Mouse (Mus musculus) frontal cortex, postnatal 10 days (tissue): ENCODE measurements around the gene Bend6.
A peak's percentile ranks its signal among the peaks of the same experiment; 100 is the strongest.

Source experiments
- DNase-seq, 2 experiments: peaks; one replicate each; pipeline ENCODE4 v3.0.0; 2022; ENCODE audit warnings: low spot score in 2 of 2, mixed read lengths in 1 of 2

The Bend6 gene

GRCm38 (mm10) chr1:33907421-33908190 lies at the start of gene Bend6:
Gene Bend6 (minus strand): TSS chr1:33907816.
- DNase-seq: peak; percentile 66 to 78

GRCm38 (mm10) chr1:33955626-33956025 lies 48.0 kb upstream of the Bend6 start:
- DNase-seq: no peak

GRCm38 (mm10) chr1:33948511-33948910 lies 40.9 kb upstream of the Bend6 start:
- no peak for DNase-seq

GRCm38 (mm10) chr1:33947838-33948237 lies 40.2 kb upstream of the Bend6 start:
- no peak for DNase-seq

GRCm38 (mm10) chr1:33946601-33947395 lies 39.2 kb upstream of the Bend6 start:
- DNase-seq: peak; percentile 70 to 73

GRCm38 (mm10) chr1:33945756-33946155 lies 38.1 kb upstream of the Bend6 start:
- DNase-seq: no peak

- DNase-seq: no peak
Observed at GRCm38 (mm10) chr1:33944977-33945750, 37.5 kb upstream of the Bend6 start.

- no peak for DNase-seq
Observed at GRCm38 (mm10) chr1:33943943-33944342, 36.3 kb upstream of the Bend6 start.

GRCm38 (mm10) chr1:33942638-33943037 lies 35.0 kb upstream of the Bend6 start:
- DNase-seq: no peak

GRCm38 (mm10) chr1:33940364-33940928 lies 32.8 kb upstream of the Bend6 start:
- DNase-seq: no peak

- no peak for DNase-seq
Observed at GRCm38 (mm10) chr1:33939828-33940227, 32.2 kb upstream of the Bend6 start.

GRCm38 (mm10) chr1:33935946-33936345 lies 28.3 kb upstream of the Bend6 start:
- DNase-seq: no peak

- no peak for DNase-seq
Observed at GRCm38 (mm10) chr1:33932845-33933499, 25.4 kb upstream of the Bend6 start.

GRCm38 (mm10) chr1:33932196-33932595 lies 24.6 kb upstream of the Bend6 start:
- DNase-seq: no peak

GRCm38 (mm10) chr1:33931791-33932190 lies 24.2 kb upstream of the Bend6 start:
- DNase-seq: no peak

- no peak for DNase-seq
Observed at GRCm38 (mm10) chr1:33927466-33927865, 19.9 kb upstream of the Bend6 start.

- DNase-seq: no peak
Observed at GRCm38 (mm10) chr1:33925283-33925682, 17.7 kb upstream of the Bend6 start.

- no peak for DNase-seq
Observed at GRCm38 (mm10) chr1:33922975-33923374, 15.4 kb upstream of the Bend6 start.

GRCm38 (mm10) chr1:33916554-33916953 lies 8.9 kb upstream of the Bend6 start:
- DNase-seq: no peak

GRCm38 (mm10) chr1:33911589-33911988 lies 4.0 kb upstream of the Bend6 start:
- no peak for DNase-seq
